In the genomic region with DNA sequence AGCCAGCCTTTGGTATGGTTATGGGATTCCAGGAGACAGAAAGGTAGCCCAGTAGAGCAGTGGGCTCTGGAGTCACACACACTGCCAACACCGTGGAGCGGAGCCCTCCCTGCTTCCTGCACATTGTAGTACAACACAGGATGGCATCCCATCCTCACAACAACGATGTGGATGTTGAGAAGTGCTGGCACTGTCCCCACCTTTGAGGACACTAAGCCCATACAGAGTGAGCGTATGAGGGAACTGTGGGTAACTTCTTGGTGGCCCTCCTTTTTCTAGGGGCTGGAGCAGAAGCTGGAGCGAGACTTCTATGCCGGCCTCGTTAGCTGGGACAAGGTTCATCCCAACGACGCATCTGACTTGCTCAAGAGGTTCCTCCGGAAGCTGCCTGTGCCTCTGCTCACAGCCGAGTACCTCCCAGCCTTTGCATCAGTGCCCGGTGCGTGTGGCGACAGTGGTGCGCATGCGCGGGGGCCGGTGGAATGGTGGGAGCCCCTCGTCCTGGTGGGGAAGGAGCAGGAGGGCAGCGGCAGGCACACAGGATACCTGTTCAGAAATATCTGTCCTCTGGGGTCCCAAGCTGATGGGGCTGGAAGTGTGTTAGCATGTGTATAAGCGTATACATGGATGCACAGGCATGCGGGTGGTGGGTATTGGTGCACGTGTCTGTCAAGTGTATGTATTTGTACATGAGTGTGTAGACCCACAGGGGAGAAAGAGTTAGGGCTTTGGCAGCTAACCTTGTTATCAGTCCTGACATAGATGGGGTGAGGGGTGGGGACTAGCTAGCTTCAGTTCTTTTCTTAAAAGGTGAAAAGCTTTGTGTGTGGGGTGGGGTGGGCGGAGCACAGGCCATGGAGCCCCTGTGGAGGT, we compare ENCODE assay signal across 9 mouse cellular contexts. TPM values are rescaled to one million over a fixed set of nuclear protein-coding genes. Genes with fewer than 3 reads are reported as not detected.
DNase-seq lines count a peak whose midpoint lies in the region; ATAC-seq lines count a peak whose summit lies in the region.
"Had no signal": no experiment of that assay in that cellular context is flagged by ENCODE, and none has a peak within 500 bp of the region (broad histone marks: within the 10 kb centered on the region; RNA-seq: fewer than 3 reads in every experiment).

No protein-coding gene starts in this region.

- 43% methylated on average over 24 of the region's 24 CpGs for WGBS in heart, embryonic 14.5 days
- 55% methylated on average over 24 of the region's 24 CpGs for WGBS in hindbrain, embryonic 13.5 days
- WGBS in midbrain, embryonic 16.5 days, result 48% methylated on average over 24 of the region's 24 CpGs

- ATAC-seq in heart, embryonic 14.5 days (ENCODE audit: insufficient number of reproducible peaks, insufficient read depth, low FRiP score, low read depth), result no peak
- peak; percentile 36; the same call in 1 of the 2 replicates for ATAC-seq in hindbrain, embryonic 13.5 days (ENCODE audit: low FRiP score)
- ATAC-seq in midbrain, embryonic 16.5 days, result peak; percentile 81
- no peak for ATAC-seq in cerebellum, adult (ENCODE audit: insufficient number of reproducible peaks, low FRiP score, low TSS enrichment)

- intact Hi-C loops in heart, postnatal 25 days (cut with DNase I), result no loop called here

- no peaks in the 10 kb centered on the region for H3K36me3 ChIP-seq in heart, embryonic 14.5 days (ENCODE audit: control insufficient read depth, insufficient read depth, low read length)
- no peaks in the 10 kb centered on the region for H3K36me3 ChIP-seq in hindbrain, embryonic 13.5 days
- no peaks in the 10 kb centered on the region for H3K36me3 ChIP-seq in midbrain, embryonic 16.5 days (ENCODE audit: control insufficient read depth, insufficient read depth, low read length)
- H3K36me3 ChIP-seq: liver, embryonic 15.5 days had no signal

- H3K9ac ChIP-seq in heart, embryonic 14.5 days (ENCODE audit: low read length), result no peak overlapping the region
- peak overlapping the region; percentile 39; the same call in 1 of the 2 replicates for H3K9ac ChIP-seq in hindbrain, embryonic 13.5 days
- H3K9ac ChIP-seq in midbrain, embryonic 16.5 days (ENCODE audit: low read depth, low read length), result peak overlapping the region; percentile 48; the same call in 1 of the 2 replicates
- H3K9ac ChIP-seq: liver, embryonic 15.5 days had no signal

- H3K4me2 ChIP-seq in heart, embryonic 14.5 days (ENCODE audit: low read length), result peak overlapping the region; percentile 37
- peak overlapping the region; percentile 52 for H3K4me2 ChIP-seq in hindbrain, embryonic 13.5 days
- peak overlapping the region; percentile 53 for H3K4me2 ChIP-seq in midbrain, embryonic 16.5 days (ENCODE audit: low read length)
- H3K4me2 ChIP-seq: liver, embryonic 15.5 days had no signal

- H3K4me3 ChIP-seq in heart, embryonic 14.5 days (ENCODE audit: control insufficient read depth in 1 of 2, insufficient read depth in 1 of 2, low read depth in 1 of 2, low read length in 2 of 2), result no peak overlapping the region
- peak overlapping the region; percentile 17 for H3K4me3 ChIP-seq in hindbrain, embryonic 13.5 days
- peak overlapping the region; percentile 28 for H3K4me3 ChIP-seq in midbrain, embryonic 16.5 days (ENCODE audit: low read depth, low read length)
- H3K4me3 ChIP-seq: liver, embryonic 15.5 days had no signal

- H3K9me3 ChIP-seq in heart, embryonic 14.5 days (ENCODE audit: control insufficient read depth, low read length), result no peaks in the 10 kb centered on the region
- no peaks in the 10 kb centered on the region for H3K9me3 ChIP-seq in hindbrain, embryonic 13.5 days
- no peaks in the 10 kb centered on the region for H3K9me3 ChIP-seq in midbrain, embryonic 16.5 days (replicated peaks; ENCODE audit: control insufficient read depth, low read length, poor library complexity, severe bottlenecking)
- H3K9me3 ChIP-seq: liver, embryonic 15.5 days had no signal

- H3K4me1 ChIP-seq in heart, embryonic 14.5 days (ENCODE audit: control insufficient read depth in 2 of 2, insufficient read depth in 2 of 2, low read length in 2 of 2), result no peaks in the 10 kb centered on the region
- no peaks in the 10 kb centered on the region for H3K4me1 ChIP-seq in hindbrain, embryonic 13.5 days (replicated peaks)
- H3K4me1 ChIP-seq in midbrain, embryonic 16.5 days (ENCODE audit: control insufficient read depth, insufficient read depth, low read length), result no peaks in the 10 kb centered on the region
- H3K4me1 ChIP-seq: liver, embryonic 15.5 days had no signal

- no peak for DNase-seq in heart, postnatal 25 days (ENCODE audit: low spot score)
- DNase-seq in embryo, embryonic 10 days (ENCODE audit: low spot score), result peak; percentile 61
- no peak for DNase-seq in spleen, postnatal 10 days (ENCODE audit: low spot score in 2 of 2)
- no peak for DNase-seq in left cerebral cortex, adult 8-10 months (ENCODE audit: low spot score in 2 of 2)

- no peak overlapping the region for H3K27ac ChIP-seq in heart, embryonic 14.5 days (replicated peaks in 1 of 2; ENCODE audit: control insufficient read depth in 1 of 2, insufficient read depth in 1 of 2, low read depth in 2 of 2, low read length in 2 of 2)
- no peak overlapping the region for H3K27ac ChIP-seq in hindbrain, embryonic 13.5 days
- no peak overlapping the region for H3K27ac ChIP-seq in midbrain, embryonic 16.5 days (ENCODE audit: low read length)
- H3K27ac ChIP-seq: liver, embryonic 15.5 days had no signal

- peaks cover 9% of the 10 kb centered on the region; the same call in 1 of the 2 replicates for H3K27me3 ChIP-seq in heart, embryonic 14.5 days (ENCODE audit: control insufficient read depth, insufficient read depth, low read length)
- 0 out of 2 replicates have a peak, but pooled peaks cover 3% of the 10 kb centered on the region for H3K27me3 ChIP-seq in hindbrain, embryonic 13.5 days
- H3K27me3 ChIP-seq in midbrain, embryonic 16.5 days (ENCODE audit: control insufficient read depth, insufficient read depth, low read depth, low read length), result no peaks in the 10 kb centered on the region

RNA-seq across cellular contexts. Expression of a gene that starts 27.1 kb away (rescaled TPM):
- polyA plus RNA-seq in heart, embryonic 14.5 days (2014; fragmentation: Nextera tagmentation; extraction: Ambion mirVana), result 0.15 TPM in 1 of 2 replicates, not detected in the other
- total RNA-seq in heart, postnatal 25 days (2021), result not detected
- polyA plus RNA-seq in hindbrain, embryonic 13.5 days (2015; fragmentation: Nextera tagmentation; extraction: Ambion mirVana), result 0.72 and 0.86 TPM in 2 replicates
- 1.4 and 1.5 TPM in 2 replicates for polyA plus RNA-seq in midbrain, embryonic 16.5 days (2015; fragmentation: Nextera tagmentation; extraction: Ambion mirVana)
- under 1 TPM in 1 of 4 experiments, not detected in 3; 0.54 TPM for total RNA-seq in left cerebral cortex, adult 8-10 months (2022)

RNA-seq across cellular contexts. Expression of a gene that starts 37.3 kb away (rescaled TPM):
- polyA plus RNA-seq in heart, embryonic 14.5 days (2014; fragmentation: Nextera tagmentation; extraction: Ambion mirVana), result not detected in 2 replicates
- 1 to 10 TPM in 1 of 2 experiments, under 1 TPM in 1; 0.75 to 3.3 TPM for total RNA-seq in heart, postnatal 25 days (2021)
- not detected in 2 replicates for polyA plus RNA-seq in hindbrain, embryonic 13.5 days (2015; fragmentation: Nextera tagmentation; extraction: Ambion mirVana)
- not detected in 2 replicates for polyA plus RNA-seq in midbrain, embryonic 16.5 days (2015; fragmentation: Nextera tagmentation; extraction: Ambion mirVana)
- total RNA-seq in left cerebral cortex, adult 8-10 months (2022), result not detected
- polyA plus RNA-seq: liver, embryonic 15.5 days had no signal

Comparison
In these comparisons a context has a peak if more than half of its experiments do, and no peak if none do; other contexts are left out.
1. ATAC-seq: peak in hindbrain, embryonic 13.5 days (single experiment) and midbrain, embryonic 16.5 days (single experiment); none in heart, embryonic 14.5 days (single experiment) and cerebellum, adult (single experiment).
2. H3K4me3 ChIP-seq: peak in hindbrain, embryonic 13.5 days (single experiment) and midbrain, embryonic 16.5 days (single experiment); none in heart, embryonic 14.5 days (0 of 2).
3. Peak in every context shown above with its lines, with median percentiles within 50 percentile points of each other: H3K4me2 ChIP-seq.